Mouse (Mus musculus): ENCODE measurements around the gene Poll.

Poll gene

DNA sequence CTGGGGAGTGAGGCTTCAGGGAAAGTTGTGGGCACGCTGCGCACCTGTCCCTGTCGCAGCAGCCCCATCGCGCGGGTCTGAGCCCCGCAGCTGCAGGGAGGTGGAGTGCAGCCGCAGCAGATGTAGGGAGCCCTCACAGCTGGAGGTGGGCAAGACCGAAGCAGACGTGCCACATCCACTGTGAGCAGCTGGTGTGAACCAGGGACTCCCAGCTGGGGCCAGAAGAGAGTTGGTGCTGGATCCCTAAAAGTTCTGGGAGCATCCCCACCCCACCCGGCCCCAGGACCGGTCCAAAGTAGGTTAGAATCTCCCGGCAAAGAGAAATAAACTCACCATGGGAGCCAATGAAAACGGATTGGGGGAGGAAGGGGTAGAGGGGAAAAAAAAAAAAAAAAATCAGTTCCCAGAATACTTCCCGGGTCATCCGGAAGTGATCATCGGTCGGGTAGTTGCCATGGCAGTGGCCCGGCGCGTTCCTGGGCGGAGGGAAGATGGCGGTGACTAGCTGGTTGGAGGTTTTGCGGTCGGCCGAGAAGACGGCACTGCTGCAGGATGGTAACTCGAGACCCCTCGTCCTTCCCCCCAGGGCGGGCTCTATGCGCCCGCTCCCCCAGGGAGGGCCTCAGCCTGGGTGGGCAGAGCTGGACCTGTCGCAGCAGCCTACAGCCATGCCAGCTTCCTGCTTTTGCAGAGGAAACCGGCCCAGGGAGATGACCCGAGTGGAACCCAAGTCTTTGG, at the start of gene Poll, which contains the start of gene Gm17018:
Gene Poll, minus strand, starts transcription at position 379 of the 738 bp plus-strand sequence.
Gene Gm17018, plus strand, starts transcription at position 463 of the 738 bp plus-strand sequence.
- peak; percentile 69 for DNase-seq (ENCODE audit: low spot score)

DNA sequence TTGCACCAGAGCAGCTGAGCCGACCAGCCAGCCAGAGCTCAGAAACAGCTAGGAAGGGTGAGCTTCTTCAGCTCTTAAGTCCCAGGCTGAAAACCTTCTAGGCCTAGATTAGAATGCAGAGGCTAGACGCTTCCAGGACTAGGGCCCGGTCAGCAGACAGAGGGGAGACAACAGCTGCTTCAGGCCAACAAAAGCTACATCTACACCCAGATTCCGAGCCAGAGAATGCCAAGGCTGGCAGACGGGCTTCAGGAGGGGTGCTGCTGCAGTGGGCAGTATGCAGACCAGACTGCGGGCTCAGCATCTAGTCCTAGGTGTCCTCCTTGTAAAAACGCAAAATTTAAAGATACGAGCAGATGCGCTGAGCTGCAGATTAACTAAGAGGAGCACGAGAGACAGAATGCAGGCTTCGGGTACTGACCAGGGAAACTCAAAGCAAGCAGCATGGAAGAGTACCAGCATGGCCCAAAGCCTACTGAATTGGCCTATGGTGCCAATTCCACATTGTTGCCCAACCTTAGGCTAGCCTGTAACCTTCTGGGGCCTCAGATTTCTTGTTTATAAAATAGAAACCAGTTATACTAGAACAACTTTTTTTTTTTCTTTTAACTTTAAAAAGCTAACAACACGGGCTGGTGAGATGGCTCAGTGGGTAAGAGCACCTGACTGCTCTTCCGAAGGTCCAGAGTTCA, 48.5 kb upstream of the Poll start:
- DNase-seq (ENCODE audit: low spot score) = no peak

DNA sequence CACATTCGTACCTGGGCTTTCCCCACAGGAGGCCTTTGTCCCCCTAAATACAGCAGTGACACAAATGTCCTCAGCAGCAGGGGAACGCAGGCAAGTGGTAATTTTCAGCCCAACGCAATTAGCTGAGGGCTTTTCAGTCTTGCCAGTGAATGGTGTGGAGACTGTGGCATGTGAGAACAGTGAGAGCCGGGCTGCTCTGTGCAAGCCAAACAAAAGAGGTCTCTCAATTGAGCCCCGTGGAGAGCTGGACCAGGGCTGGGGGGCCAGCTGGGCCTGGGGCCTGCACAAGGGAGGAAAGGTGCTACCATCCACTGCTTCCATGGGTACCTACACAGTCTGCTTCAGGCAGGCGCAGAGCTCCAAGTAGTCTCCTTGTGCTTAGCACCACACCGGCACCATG, 47.1 kb upstream of the Poll start:
- no peak for DNase-seq (ENCODE audit: low spot score)

DNA sequence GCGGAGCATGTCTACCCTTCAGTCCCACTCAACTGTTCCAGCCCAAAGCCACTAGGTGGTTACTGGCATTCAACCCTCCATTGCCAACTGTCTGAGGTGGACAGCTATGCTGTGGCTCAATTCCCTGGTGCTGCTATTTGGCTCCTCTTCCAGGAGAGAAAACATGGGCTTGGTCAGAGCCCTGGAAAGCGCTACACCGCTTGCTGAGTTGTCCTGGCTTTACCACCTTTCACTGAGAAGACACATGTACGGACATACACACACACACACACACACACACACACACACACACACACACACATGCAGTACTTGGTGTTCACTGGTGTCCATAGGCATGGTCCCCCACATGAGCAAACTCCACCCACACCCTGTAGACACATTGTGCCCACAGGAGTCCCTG, 46.4 kb upstream of the Poll start:
- no peak for DNase-seq (ENCODE audit: low spot score)

DNA sequence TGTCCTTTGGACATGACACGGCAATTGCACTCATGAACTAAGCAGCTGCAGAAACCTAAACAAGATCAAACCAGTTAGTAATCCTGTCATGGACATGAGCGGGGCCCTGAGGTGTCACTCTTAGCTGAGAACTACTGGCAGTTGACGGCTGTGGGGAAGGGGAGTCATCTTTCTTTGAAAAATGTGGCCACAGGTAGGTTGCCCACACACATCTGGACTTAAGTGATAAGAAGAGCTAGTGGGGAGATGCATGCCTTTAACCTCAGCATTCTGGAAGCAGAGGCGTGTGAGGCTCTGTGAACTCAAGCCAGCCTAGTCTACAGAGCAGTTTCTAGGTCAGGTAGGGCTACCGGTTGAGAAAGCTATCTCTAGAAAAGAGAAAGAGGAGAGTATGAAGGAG, 42.3 kb upstream of the Poll start:
- DNase-seq (ENCODE audit: low spot score) = no peak

DNA sequence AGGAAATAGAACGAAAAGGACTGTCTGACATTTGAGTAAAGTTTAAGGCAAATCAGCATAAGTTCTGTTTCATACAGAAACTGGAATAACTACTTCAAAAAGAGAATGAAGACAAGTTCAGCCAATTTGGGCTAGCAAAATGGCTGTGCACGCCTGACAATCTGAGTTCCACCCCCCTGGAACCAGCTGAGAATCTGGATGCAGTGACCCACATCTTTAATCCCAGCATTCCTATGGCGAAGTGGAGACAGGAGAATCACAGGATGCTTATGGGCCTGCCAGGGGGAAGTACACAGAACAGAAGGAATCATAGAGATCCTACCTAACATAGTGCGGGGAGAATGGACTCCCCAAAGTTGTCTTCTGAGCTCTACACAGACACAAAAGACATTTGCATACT, 36.8 kb upstream of the Poll start:
- no peak for DNase-seq (ENCODE audit: low spot score)

DNA sequence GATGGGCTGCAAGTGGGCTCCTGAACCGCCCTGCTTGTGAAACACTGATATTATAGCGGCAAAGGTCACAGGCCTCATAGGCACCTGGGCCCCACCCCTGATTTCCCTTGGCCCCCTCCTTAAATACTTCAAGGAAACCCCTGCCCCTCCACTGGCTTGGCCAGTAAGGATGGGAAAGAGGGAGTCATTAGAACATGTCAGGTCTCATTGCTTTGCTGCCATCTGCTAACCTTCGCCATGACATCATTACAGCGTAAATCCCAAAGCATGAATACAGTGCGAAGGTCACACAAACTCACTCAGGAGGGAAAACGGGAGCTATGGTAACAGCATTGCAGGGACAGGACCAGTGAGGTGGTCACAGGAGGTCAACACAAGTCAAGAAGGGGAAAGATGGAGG, 36.1 kb upstream of the Poll start:
- DNase-seq (ENCODE audit: low spot score) = no peak

DNA sequence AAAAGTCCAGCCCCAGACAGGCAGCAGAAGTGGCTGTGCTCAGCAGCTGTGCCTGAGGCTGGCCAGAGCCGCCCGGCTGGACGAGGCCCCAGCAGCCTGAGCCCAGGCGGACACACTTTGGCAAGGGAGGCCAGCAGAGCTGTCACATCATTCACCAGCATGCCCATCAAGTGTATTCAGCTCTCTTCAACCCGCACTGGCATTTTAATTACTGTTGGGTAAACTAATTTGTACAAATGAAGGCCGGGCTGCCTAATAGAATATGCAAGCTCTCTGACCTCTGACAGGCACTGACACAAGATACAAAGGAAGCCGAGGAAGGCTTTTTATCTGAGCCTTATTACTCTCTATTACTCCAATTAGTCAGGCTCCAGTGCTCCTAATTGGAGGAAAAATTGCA, 35.7 kb upstream of the Poll start:
- DNase-seq (ENCODE audit: low spot score) = no peak

DNA sequence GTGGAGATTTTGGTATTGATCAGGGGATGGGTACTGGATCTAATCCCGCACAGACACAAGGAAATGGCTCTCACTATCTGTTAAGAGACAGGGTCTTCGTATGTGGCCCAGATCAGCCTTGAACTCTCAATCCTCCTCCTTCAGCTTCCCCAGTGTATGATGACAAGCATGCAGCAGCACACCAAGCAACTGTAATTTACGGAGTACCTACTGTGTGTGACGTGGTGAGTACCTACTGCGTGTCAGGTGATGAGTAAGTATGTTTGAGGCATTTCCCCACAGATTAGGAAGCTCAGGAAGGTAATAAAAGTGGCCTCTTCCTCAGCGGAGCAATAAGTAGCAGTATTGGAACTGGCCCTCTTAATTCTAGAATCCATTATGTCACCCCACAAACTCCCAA, 35.1 kb upstream of the Poll start:
- DNase-seq (ENCODE audit: low spot score) = no peak

DNA sequence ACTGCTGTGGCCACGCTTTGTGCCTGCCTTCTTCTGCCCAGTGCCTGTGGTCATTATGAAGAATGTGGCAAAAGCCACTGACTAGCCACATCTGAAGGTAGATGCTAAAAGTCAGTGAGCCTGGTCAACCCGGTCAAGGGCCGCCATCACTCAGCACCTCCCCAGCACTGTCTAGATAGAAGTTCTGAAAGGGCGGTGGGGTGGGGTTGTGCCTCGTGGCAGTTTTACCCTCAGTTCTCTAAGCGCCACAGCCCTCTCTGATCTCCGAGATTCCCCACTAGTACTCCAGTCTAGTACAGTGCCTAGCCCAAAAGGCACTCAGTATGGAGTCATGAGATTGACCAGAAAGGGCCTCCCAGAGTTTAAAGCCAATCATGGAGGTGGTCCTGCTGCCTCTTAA, 33.7 kb upstream of the Poll start:
- DNase-seq (ENCODE audit: low spot score) = no peak

DNA sequence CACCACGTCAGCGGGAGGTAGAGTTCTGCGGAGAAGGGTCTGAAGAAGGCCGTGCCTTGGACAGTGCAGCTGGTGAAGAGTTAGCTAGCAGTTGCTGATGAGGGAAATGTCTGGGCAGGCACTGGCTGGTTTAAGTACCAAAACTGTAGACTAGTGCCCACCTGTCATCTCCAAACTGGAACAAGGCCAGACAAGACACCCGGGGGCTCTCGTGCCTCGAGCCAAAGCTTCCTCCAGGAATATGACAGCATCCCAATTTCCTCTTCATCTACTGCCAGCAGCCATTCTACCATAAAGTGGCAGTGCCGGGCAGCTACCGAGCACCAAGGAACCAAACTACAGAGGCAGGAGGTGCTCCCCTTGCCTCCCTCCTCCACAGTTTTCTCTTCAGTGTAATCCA, 32.6 kb upstream of the Poll start:
- DNase-seq (ENCODE audit: low spot score) = no peak

DNA sequence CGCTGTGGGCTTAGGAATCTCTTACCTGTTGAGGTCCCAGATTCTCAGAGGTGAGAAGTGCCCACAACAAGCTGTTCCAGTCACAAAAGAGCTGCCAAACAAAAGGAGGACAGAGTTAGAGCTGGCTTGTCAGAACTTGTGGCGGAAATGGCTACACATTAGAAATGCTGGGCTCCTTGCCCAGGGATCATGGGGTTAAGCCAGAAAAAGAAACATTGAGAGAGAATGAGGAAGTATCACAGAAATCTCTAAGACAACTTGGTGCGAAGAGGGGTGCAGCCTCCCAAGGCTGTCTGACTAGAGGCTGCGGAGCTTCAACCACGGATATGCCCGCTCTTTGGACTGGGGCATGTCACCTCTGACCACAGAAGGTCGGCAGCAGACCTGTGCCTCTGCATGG, 31.4 kb upstream of the Poll start:
- no peak for DNase-seq (ENCODE audit: low spot score)

DNA sequence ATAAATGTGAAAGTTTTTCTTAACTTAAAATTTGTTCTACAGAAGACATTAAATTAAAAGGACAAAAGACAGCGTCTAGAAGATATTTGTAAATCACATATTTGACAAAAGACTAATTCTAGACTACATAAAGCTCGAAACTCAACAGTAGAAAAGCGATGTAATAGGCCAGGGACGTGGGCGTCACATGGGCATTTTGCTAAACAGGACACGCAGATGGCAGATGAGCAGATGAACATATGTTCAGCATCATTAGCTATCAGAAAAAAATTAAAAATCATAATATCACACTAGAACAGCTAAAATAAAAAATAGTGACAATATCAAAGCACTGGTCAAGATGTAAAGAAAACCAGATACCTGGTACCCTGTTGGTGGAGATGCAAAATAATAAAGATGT, 29.4 kb upstream of the Poll start:
- no peak for DNase-seq (ENCODE audit: low spot score)

DNA sequence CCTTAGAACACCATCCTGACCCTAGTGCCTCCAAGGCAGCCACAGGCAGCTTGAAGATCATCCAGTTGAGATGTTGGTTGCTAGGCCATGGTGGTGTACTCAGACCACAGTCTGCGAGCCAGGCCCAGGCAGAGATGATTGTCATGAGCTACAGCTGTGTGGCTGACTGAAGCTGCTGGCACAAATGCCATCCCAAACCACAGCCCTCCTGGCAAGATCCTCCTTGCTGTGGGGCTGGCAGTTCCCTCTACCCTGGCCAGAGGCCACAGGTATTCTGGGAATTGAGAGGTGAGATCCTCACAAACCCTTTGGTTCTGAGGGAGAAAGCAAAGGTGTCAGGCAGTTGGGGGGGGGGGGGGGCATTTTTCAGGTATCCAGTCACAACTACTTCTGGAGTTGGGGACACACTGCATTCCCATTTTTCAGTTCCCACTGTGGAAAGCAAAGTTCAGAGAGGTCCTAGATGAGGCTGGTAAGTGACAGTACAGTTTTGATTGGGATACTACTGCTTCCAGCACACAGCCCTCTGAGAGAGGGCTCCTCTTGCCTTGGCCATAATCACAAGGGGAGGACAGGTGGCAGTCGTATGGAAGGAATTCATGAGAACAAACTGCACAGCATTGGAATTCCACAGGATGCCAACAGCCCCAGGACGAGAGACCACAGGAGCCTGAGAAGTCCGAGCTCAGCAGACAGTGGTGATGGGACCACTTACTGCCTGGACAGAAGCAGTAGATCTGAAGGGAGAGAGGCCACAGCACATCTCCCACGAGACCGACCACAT, 27.4 kb upstream of the Poll start:
- no peak for DNase-seq (ENCODE audit: low spot score)

DNA sequence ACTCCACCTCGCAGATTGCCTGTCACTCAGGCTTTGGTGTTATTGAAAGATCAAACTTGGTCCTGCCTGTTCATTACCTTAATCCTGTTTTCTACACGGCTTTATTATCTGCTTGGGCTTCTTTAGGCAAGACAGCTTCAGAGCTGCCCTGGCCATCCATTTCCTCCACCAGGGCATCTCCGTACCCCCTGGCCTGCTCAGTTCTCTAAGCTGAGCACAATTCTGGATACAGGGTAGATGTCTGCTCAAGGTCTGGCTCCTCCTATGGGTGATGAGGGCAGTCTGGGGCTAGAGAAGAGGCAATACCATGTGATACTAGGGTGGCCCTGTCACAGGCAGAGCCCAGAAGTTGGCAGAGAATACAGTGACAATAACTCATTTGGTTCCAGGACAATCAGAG, 26.5 kb upstream of the Poll start:
- DNase-seq (ENCODE audit: low spot score) = no peak

DNA sequence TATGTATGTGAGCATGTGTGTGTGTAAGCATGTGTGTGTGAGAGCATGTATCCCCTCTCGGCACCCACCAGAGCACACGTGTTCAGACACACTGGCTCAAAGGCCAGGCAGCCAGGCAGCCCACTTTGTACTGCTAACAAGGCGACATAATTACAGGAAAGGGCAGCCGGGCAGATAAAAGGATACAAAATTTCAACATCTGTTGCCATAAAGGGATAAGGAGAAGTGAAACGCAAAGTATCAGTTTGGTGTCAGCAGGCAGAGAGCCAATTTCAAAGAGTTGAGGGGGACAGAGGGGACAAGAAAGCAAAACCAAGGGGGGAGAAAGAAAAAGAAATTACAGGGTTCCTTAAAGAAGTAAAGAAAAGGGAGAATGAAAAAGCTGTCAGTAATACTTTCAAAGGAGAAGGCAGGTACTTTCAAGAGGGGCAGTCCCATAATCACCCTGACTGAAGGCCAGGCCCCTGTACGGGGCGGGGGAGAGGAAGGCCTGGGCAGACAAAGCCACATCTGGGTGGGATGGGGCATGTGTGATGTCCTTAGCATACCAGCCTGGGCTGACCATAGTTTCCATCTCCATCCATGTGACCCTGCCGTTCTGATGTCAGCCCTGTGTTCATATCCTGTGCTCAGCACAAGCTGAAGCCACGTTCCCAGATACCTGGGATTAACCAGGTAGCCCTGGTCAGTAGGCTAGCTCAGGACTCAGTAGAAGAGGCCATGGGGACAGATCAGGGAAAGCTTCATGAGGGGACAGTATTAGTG, 24.7 kb upstream of the Poll start:
- no peak for DNase-seq (ENCODE audit: low spot score)

DNA sequence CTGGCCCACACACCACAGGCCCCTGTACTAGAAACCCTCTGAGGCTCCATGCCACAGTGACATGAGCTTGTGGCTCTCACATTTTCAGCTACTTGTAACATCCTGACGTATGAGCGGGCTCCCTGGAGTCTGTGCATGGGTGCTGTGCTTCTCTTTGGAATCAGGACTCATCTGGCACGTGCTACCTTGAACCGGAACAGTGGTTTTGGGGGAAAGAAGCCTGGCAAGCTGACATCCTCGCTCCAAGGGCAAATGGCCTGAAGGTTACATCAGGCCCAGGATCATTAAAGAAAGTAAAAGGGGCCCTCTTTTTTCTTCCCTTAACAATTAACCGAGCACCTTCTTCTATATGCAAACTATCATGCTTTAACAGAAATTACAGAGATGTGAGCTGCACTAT, 22.8 kb upstream of the Poll start:
- no peak for DNase-seq (ENCODE audit: low spot score)

DNA sequence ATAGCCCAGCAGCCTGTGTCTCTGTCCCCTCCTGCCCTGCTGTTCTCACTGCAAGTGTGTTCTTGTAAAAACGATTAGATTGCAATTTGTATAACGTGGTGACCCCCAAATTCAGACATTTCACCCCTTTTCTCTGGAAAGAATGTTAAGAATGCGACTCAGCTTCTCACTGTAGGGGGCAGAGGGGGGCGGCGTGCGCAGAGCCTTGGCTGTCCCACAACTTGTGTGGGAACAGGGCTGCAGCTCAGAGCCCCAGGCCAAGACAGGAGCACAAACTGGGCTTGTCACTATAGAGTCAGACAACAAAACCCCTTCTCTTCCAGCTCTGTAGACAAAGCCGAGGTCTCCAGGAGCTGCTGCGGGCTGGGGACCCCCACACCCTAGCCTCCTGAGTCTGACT, 21.8 kb upstream of the Poll start:
- no peak for DNase-seq (ENCODE audit: low spot score)

DNA sequence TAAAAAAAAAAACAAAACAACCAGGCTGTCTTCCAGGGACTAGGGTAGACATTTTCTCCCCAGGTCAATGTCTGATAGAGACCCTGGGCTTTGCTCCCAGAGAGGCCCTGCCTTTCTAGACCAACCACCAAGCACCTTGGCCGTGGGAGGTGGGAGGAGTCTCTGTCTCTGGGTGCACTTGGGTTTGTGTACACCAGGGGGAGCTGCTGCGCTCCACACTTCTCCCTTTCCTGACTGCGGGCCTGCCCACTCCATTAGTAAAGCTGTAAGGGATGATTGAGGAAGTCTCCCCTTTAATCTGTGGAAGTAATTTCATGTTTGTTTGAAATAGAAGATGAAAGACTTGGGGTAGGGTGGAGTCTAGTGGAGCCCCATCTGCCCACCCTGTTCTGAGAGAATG, 20.9 kb upstream of the Poll start:
- DNase-seq (ENCODE audit: low spot score) = peak; percentile 45

DNA sequence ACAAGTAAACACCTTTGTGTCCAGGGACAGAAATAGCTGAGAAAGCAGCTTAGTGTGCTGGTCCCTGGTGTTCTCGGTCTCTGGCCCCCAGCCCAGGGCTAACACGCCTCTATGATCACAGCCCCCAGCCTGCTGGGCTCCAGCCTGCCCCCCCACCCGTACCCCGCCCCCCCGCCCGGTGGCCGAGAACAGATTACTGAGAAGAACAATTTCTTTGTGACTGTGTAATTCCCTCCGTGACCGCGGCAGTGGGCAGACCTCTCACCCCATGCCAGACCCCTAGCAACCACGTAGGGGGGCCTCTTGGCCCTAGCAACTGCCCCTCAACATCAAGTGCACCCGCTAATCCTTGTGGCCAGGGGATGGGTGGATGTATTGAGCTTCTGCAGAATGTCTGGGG, 19.9 kb upstream of the Poll start:
- no peak for DNase-seq (ENCODE audit: low spot score)

DNA sequence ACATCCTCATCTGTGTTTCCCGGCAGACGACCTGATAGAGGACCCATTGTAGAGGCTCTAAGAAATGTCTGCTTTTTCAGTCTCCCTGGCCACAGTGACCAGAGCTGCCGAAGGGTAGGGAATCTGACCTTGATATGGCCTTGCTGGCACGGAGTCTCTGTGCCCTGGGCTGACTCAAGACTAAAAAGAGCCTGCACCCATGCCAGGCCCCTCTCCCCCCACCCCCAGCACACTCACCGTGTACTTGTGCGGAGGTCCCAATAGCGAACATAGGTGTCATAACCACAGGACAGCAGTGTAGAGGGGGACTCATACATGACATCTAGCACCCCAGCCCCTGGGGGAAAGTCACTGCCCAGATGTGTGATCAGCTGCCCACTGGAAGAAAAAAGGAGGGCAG, 19.1 kb upstream of the Poll start:
- DNase-seq (ENCODE audit: low spot score) = no peak

DNA sequence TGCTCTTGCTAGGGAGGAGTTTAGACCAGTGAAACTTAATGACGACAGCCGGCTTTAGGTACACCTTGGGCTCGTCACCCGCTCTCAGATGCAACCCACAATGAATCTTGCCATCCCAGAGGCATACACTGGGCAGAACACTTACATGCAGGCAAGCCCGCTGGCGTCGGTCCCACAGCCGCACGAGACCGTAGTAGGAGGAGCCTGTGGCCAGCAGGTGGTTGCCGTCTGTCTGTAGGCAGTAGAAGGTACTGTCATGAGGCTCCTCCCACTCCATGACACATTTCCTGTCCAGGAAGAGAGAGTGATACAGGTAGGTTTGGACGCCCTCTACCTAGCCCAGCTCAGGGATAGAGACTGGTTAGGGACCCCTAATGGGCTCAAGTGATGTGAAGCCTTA, 18.6 kb upstream of the Poll start:
- no peak for DNase-seq (ENCODE audit: low spot score)
